Mouse (Mus musculus) liver, adult (tissue): ENCODE data around the gene Prc1.

Source experiments
- GATA4 ChIP-seq: IDR thresholded peaks from 2 replicates; pipeline ENCODE4 v1.6.1; 2014; ENCODE audit warnings: mild to moderate bottlenecking, low read length; ENCODE audit not compliant: insufficient replicate concordance

The Prc1 gene

DNA sequence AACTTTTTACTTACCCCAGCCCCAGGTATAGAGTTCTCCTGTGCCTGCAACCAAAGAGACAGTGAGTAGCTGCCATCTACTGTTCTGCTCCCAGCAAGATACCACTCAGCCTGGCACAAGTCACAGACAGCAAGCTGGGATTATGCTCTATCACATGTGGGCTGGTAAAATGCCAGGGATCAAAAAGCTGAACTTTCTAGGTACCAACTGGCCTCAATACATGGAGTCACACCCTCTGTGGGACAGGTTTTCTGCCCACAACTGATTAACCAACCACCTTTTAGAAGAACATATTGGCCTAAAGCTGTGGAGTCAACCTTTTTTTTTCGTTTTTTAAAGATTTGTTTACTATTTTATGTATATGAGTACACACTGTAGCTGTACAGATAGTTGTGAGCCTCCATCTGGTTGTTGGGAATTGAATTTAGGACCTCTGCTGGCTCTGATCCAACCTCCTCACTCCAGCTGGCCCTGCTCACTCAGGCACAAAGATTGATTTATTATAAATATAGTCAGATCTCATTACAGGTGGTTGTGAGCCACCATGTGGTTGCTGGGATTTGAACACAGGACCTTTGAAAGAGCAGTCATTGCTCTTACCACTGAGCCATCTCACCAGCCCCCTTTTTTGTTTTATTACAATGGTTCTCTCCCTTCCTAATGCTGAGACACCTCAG, 23.3 kb downstream of the Prc1 start:
- TF ChIP-seq GATA4, result no peak

DNA sequence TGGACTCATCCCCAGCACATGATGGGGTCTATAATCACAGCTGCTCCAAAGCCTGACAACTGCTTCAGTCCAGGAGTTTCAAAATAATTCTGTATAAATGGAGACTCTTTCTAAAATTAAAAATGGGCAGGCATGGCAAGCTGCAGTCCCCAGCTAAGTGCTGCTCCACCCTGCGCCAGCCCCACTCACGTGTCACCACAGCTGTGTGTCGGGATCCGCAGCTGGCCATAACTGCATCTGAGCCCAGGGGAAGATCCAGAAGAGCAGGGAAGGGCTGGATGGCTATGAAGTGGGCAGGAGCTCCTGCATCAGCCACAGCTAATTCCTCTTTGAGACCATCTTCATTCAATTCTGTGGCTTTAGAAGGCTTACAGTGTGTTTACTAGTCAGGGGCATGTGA, 24.4 kb downstream of the Prc1 start:
- no peak for TF ChIP-seq GATA4

DNA sequence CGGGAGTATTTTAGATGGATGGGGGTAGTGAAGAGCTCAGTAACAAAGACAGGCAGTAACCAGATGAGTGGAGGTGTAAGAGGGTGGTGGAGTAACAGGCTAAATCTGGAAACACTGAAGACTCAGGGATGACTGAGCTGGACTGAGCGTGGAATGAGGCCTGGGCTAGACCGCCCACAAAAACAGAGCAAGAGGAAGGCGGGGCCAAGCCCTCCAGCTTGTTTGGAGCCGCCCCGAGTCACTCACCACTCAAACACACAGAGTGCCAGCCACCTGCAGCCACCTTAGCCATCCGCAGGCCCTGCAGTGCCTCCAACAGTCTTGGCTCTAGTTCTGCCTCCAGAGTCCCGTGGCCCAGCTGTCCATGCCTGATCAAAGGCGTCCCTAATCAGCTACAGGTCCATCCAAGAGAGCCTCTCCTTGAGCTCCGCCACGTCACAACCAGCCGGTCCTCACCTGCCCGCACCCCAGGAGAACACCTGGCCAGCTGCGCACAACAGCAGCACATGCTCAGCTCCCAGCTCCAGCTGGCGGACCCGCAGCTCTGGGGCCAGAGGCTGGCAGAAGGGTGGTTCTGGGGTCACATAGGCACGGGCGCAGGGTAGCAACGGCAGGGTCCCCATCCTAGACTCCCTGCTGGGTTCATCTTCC, 25.7 kb downstream of the Prc1 start:
- TF ChIP-seq GATA4, result no peak

DNA sequence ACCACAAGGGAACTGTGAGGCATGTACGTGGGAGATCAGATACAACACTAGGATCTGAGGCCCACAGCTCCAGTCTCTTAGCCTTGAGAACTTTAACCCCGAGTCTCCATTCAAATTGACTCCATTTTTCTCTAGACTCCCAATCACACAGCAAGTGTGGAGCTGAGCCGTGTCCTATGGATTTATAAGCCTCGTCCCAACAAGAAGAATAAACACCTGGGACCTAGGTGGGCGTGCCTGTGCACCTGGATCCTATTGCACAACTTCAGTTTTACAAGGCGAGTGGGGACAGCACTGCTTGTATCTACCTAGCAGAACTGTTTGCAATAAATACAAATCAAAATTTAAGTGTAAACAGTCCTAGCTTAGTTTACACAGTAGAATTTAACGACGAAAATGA, 29.1 kb downstream of the Prc1 start:
- no peak for TF ChIP-seq GATA4

GRCm38 (mm10) chr7:80324043-80324815, 30.0 kb downstream of the Prc1 start, which contains the start of gene Rccd1:
TSS of gene Rccd1 (minus strand) at chr7:80324454.
- 0 out of 2 replicates have a peak, but pooled peaks have one; percentile 5 for TF ChIP-seq GATA4

DNA sequence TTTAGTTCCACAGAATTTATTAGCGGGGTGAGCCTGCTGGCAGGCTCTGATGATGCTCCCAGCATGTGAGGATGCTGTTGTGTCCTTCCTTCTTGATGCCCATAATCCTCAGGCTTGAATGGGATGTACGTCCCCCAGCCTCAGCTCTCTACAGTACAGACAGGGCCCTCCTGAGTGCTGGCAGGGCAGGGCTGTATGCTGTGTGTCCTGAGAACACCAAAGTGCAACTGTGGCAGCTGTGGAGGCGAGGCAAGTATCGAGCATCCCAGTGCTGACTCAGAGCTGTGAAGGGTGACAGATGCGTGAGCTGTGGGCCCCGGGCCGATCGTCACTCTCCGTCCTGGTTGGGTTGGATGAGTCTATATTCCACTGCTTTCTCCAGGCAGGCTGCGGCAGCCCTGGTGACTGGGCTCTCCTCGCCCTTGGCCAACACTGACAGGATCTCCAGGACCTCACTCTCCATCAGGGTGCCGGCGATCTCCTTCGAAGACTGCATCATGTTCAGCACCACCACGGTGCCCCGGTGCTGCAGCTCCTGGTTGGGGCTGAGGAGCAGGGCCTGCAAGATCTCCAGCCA, 31.1 kb downstream of the Prc1 start:
- TF ChIP-seq GATA4, result no peak

DNA sequence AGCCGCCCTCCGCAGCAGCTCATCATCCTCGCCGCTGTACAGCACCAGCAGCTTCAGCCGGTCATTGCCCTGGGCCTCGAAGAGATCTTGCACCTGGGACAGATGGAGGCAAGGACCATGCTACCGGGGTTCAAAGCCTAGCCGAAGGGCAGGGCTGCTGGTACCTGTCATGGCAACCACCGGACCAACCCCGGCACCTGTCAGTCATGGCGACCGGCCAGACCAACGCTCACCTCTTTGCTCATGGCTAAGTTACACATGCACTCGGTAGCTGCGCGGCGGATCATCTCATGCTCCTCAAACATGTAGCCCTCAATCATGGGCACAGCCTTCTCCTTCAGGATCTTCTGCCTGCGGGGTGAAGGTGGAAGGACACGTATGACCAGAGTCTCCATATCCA, 31.8 kb downstream of the Prc1 start:
- no peak for TF ChIP-seq GATA4

GRCm38 (mm10) chr7:80330278-80330677, 36.0 kb downstream of the Prc1 start:
- no peak for TF ChIP-seq GATA4

DNA sequence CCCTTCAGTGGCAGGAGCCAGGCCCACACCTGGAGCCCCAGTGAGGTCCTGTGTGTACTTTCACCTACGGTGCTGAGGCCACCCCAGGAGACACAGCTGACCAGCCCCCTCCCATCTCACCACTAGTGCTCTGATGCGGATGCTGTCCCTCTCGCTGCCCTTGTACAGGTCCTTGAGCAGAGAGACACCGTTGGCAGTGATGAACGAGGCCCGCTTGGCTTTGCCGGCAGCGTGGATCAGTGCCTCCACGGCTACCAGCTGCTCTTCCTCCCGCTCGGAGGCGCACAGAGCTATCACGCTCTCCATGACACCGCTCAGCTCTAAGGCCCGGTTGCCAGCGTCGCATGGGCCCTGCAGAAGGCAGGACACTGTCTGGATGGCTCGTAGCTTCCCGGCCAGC, 37.2 kb downstream of the Prc1 start:
- no peak for TF ChIP-seq GATA4

DNA sequence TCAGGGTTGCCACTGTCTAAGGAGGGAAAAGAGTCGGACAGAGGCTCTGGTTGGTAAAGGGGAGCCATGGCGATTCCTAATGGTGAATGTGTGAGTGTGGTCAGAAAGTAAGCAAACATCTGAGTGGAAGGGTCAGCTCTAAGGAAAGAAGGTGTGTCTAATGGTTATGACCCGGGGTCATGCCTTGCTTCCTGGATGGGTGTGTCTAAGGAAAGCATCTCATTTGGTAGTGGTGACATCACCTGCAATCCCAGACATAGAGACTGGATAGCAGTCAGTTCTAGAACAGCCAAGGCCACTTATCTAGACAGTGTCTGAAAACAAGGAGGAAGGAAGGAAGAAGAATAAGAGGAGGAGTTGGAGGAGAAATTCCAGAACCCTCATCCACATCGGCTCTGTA, 40.6 kb downstream of the Prc1 start:
- no peak for TF ChIP-seq GATA4

DNA sequence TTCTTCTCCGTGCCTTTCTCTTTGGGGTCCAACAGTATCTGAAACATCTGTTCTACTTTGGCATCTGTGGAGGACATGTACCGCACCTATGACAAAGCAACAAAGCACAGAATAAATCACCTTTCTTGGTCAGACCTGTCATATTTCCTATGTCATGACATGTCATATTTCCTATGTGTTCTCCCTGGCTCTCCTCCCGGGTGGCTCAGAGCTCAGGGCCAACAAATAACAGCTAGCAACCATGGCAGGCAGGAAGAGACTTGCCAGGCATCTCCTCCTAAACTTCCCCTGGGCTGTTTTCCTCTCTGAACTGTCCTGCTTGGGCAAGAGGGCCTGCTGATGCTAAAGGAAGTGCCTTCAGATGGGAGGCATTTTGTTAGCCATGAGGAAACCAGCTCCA, 42.7 kb downstream of the Prc1 start:
- no peak for TF ChIP-seq GATA4

GRCm38 (mm10) chr7:80339371-80339770, 45.1 kb downstream of the Prc1 start:
- no peak for TF ChIP-seq GATA4

DNA sequence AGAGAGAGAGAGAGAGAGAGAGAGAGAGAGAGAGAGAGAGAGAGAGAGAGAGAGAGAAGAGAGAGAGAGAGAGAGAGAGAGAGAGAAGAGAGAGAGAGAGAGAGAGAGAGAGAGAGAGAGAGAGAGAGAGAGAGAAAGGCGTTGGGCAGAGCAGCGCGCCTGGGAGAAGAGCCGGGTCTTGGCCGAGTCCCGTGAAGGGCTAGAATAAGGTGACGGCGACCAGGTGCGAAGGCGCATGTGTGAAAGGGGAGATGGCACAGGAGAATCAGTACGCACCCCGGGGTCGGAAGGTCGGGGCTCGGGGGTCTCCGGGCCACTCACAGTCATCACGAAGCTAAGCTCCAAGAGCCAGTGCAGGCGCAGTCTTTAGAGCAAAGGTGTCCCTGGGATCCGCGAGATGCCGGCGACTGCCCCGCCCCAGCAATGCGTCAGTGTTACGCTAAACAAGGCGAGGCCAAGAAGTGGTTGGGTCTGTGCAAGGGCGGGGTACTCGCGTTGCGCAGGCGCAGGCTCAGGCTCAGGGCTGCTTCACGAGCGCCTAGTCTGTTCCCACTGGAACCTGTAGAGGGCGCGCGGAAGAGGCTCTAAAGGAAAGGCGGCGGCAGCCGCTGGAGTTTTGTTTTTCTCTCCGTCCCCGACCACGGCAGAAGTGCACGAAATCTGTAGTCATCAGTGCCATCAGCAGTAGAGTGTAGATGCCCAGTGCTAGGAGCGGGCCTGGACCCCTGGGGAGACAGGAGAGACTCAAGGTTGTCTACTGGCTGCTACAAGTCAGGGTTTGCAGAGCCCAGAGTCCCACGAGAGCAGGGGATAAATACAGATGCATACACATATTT, 45.8 kb downstream of the Prc1 start:
- no peak for TF ChIP-seq GATA4

DNA sequence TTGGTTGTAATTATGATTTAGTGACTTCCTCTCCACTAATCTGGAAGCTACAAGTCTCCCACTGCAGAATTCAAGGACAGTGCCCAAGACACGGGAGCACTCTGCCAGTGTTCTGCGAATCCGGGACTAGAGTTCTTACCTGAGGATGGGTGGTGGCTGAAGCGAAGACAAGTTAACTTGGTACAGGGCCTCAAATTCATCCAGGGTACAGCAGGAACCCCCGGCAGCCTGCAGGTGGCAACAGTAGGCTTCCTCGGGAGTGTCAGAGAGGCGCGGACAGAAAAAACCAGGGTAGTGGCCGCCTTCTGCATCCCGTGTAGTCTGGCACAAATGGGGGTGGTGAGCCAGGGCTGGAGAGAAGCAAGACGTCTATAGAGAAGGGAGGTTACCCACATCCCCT, 46.5 kb downstream of the Prc1 start, which contains the start of gene Unc45a:
Gene Unc45a (minus strand): TSS at position 213 of the 400 bp plus-strand sequence.
- no peak for TF ChIP-seq GATA4

- TF ChIP-seq GATA4, result no peak
Observed at GRCm38 (mm10) chr7:80341793-80342192, 47.5 kb downstream of the Prc1 start.
